Mouse (Mus musculus): ENCODE data around the gene Gckr.

DNA sequence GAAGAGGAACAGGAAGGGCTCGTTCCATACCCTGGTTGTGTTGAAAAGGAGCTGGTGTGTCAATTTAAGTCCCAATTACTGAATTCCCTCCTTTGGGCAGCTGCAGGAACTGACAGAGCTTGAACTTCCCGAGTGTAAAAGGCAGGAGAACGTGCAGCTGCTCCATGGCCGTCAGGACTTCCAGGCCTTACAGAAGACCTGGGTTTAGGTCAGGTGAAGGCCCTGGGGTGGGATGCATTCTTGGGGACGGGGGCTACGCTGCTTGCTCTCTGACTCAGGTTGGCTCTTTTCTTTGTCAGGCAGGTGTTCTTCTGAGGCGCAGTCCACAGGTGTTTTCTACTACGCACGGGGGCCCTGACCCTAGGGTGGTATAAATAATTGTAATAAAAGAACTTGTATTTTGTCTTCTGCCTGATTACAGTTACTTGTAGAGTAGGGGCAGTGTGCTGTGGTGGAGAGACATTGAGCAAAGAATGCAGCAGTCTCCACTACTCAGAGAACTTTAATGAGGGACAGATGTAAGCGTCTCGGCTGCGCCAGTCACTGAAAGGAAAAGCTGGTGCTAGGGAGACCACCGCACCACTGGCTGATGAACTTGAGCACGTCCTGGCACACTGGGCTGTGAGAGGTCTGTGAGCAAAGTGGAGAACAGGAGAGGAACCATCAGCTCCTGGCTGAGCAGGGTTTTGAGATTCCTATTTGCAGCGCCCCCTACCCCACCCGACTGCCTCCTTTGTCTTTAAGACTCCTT is 44.3 kb upstream of the Gckr start:
- TF ChIP-seq GATA1 (IDR thresholded peaks at IDR 0.05; ENCODE audit: borderline replicate concordance, low read length) (no peak), FLI1 (IDR thresholded peaks at IDR 0.05; ENCODE audit: low read length) (no peak)

Measured in megakaryocyte, embryonic 14.5 days (primary cell).